Mouse (Mus musculus): ENCODE results near the gene Cenpv.
"Not testable (repeated sequence)": the region's sequence is repeated elsewhere in the genome, so short reads cannot be mapped to it uniquely, and the experiment has no call there.

The Cenpv gene

GRCm38 (mm10) chr11:62553633-62554032 lies 14.6 kb upstream of the Cenpv start:
- no peak for DNase-seq

- no peak for DNase-seq
Measured at GRCm38 (mm10) chr11:62553186-62553585, 14.1 kb upstream of the Cenpv start.

- DNase-seq = peak; percentile 93
Measured at GRCm38 (mm10) chr11:62551226-62552119, 12.4 kb upstream of the Cenpv start.

GRCm38 (mm10) chr11:62550727-62551225 lies 11.7 kb upstream of the Cenpv start, which contains the start of gene Ubb:
Gene Ubb, plus strand, starts transcription at chr11:62551171.
- DNase-seq = peak; percentile 100

- peak; percentile 27 for DNase-seq
Measured at GRCm38 (mm10) chr11:62550227-62550685, 11.2 kb upstream of the Cenpv start.

- DNase-seq = peak; percentile 38
Measured at GRCm38 (mm10) chr11:62549782-62550181, 10.7 kb upstream of the Cenpv start.

GRCm38 (mm10) chr11:62543991-62544390 lies 4.9 kb upstream of the Cenpv start:
- DNase-seq = no peak

GRCm38 (mm10) chr11:62541581-62541980 lies 2.5 kb upstream of the Cenpv start:
- no peak for DNase-seq

- no peak for DNase-seq
Measured at GRCm38 (mm10) chr11:62540969-62541368, 1.9 kb upstream of the Cenpv start.

GRCm38 (mm10) chr11:62540167-62540566 lies 1.1 kb upstream of the Cenpv start:
- DNase-seq = no peak

GRCm38 (mm10) chr11:62538321-62539088 lies 556 bp downstream of the Cenpv start:
- peak; percentile 58 for DNase-seq

GRCm38 (mm10) chr11:62537590-62537989 lies 1.5 kb downstream of the Cenpv start:
- DNase-seq = no peak

- DNase-seq = no peak
Measured at GRCm38 (mm10) chr11:62537089-62537488, 2.0 kb downstream of the Cenpv start.

- DNase-seq = no peak
Measured at GRCm38 (mm10) chr11:62522283-62522682, 16.8 kb downstream of the Cenpv start.

- DNase-seq = no peak
Measured at GRCm38 (mm10) chr11:62518991-62519390, 20.1 kb downstream of the Cenpv start.

- no peak for DNase-seq
Measured at GRCm38 (mm10) chr11:62513311-62513710, 25.8 kb downstream of the Cenpv start.

GRCm38 (mm10) chr11:62512529-62513080 lies 26.5 kb downstream of the Cenpv start:
- DNase-seq = no peak

GRCm38 (mm10) chr11:62511444-62512202 lies 27.4 kb downstream of the Cenpv start:
- no peak for DNase-seq

GRCm38 (mm10) chr11:62510956-62511355 lies 28.1 kb downstream of the Cenpv start:
- DNase-seq = no peak

GRCm38 (mm10) chr11:62509571-62509970 lies 29.5 kb downstream of the Cenpv start:
- DNase-seq = no peak

- DNase-seq = not testable (repeated sequence)
Measured at GRCm38 (mm10) chr11:62508816-62509215, 30.2 kb downstream of the Cenpv start.

GRCm38 (mm10) chr11:62508365-62508764 lies 30.7 kb downstream of the Cenpv start:
- not testable (repeated sequence) for DNase-seq
